Mouse (Mus musculus) bone marrow, adult 2 months (tissue): ENCODE measurements around the gene N4bp2l2.

ENCODE experiments used
- CTCF ChIP-seq: fragments of 200-500 bp; IDR thresholded peaks from 2 replicates; pipeline ENCODE4 v1.5.1; 2011; ENCODE audit warnings: low read length, control low read depth; ENCODE audit not compliant: control insufficient read depth, insufficient read depth
- POLR2A ChIP-seq: fragments of 200-500 bp; IDR thresholded peaks from 2 replicates; pipeline ENCODE4 v1.6.1; 2011; ENCODE audit warnings: low read depth, mild to moderate bottlenecking, control low read depth, low read length, borderline replicate concordance; ENCODE audit not compliant: control insufficient read depth

DNA sequence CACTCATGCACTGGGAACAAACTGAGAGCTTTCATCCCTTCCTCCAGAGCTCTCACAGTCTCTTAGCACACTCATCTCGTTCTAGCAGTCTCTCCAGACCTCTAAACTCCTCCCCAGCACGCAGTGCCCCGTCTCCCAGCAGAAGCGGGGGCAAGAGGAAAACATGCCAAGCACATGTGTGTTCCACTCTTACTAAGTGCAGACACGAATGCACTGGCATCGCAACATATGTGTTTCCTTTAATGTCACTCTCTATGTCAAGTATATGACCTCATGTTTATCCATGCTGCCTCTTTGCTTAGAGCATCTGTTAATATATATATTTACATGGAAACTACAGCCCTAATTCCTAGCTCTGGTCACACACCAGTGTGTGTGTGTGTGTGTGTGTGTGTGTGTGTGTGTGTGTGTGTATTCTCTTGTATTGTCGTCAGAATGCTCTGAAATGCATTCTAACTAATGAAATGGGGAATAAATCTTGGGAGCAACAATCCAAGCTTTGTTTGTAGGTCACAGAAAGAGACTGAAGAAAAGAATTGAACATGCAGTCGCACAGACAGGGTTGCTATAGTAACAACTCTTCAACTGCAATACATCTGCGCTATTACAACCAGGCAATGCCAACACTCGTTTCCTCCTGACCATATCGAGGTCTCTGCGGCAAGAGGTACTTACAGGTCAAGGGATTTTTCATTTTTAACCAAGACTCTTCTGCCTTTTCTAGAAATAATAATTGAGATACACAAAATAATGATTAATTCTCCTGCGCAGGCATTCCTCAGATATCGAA is 64.3 kb downstream of the N4bp2l2 start:
- no peak for TF ChIP-seq CTCF
- TF ChIP-seq POLR2A: no peak
